Mouse (Mus musculus) heart, adult 8-10 months (tissue): ENCODE data around the gene Lhfpl5. TPM values are rescaled to one million over a fixed set of nuclear protein-coding genes. Genes with fewer than 3 reads are reported as not detected.

Experiments used
- DNase-seq: peaks from one replicate; pipeline ENCODE4 v3.0.0; 2022; ENCODE audit warnings: low spot score
- microRNA-seq: library from miRNA; unstranded; fragments of <30 nt; microRNA quantifications from one replicate; pipeline ENCODE4 v1.2.0, GENCODE M21; 2022
- total RNA-seq, 4 experiments: library from RNA; stranded (reverse); gene quantifications; 2 replicates each; pipeline ENCODE4 v1.2.4; 2022

The Lhfpl5 gene
- total RNA-seq, 4 experiments from 2014 or later, result not detected

GRCm38 (mm10) chr17:28626937-28627336 is 51.5 kb downstream of the Lhfpl5 start:
- no peak for DNase-seq

- DNase-seq, result no peak
These were observed 53.0 kb downstream of the Lhfpl5 start for GRCm38 (mm10) chr17:28628248-28629124.

GRCm38 (mm10) chr17:28629125-28629524 is 53.7 kb downstream of the Lhfpl5 start:
- no peak for DNase-seq

Small RNA genes lying within 50 kb of the gene (microRNA-seq; reads per million reads assigned to microRNA genes)
- gene Gm25195, result not detected
- not detected for gene Mir6969

Other genes starting within 250 kb of the Lhfpl5 start
- gene Rpl10a, start 247.2 kb upstream of the Lhfpl5 start, total RNA-seq, result 100 to 1,000 TPM; 377 to 423 (median 382) TPM
- 10 to 100 TPM in 3 of 4 experiments, 1 to 10 TPM in 1; 8.4 to 15.6 (median 11.7) TPM for gene Tead3, start 224.8 kb upstream of the Lhfpl5 start, total RNA-seq
- not detected for gene Tulp1, start 210.4 kb upstream of the Lhfpl5 start, total RNA-seq
- 10 to 100 TPM; 31.0 to 46.7 (median 38.3) TPM for gene Fkbp5, start 58.1 kb upstream of the Lhfpl5 start, total RNA-seq
- not detected for gene Armc12, start 44.8 kb upstream of the Lhfpl5 start, total RNA-seq
- not detected for gene Clpsl2, start 26.2 kb upstream of the Lhfpl5 start, total RNA-seq
- not detected for gene Clps, start 14.9 kb upstream of the Lhfpl5 start, total RNA-seq
- gene Srpk1, start 47.1 kb downstream of the Lhfpl5 start, total RNA-seq, result 10 to 100 TPM; 30.8 to 38.3 (median 35.2) TPM
- gene Slc26a8, start 114.6 kb downstream of the Lhfpl5 start, total RNA-seq, result under 1 TPM in 2 of 4 experiments, not detected in 2; 0.37 to 0.65 TPM
- gene Mapk14, start 115.7 kb downstream of the Lhfpl5 start, total RNA-seq, result 10 to 100 TPM; 48.9 to 61.5 (median 52.0) TPM
- 1 to 10 TPM in 2 of 4 experiments, under 1 TPM in 1, not detected in 1; 0.46 to 1.5 (median 1.1) TPM for gene AC170998.1, start 150.4 kb downstream of the Lhfpl5 start, total RNA-seq
- gene Mapk13, start 193.7 kb downstream of the Lhfpl5 start, total RNA-seq, result under 1 TPM in 2 of 4 experiments, not detected in 2; 0.16 to 0.83 TPM
- 10 to 100 TPM in 3 of 4 experiments, 1 to 10 TPM in 1; 8.5 to 15.3 (median 14.6) TPM for gene Brpf3, start 225.4 kb downstream of the Lhfpl5 start, total RNA-seq